Mouse (Mus musculus) embryo, embryonic 9.5 days (tissue): ENCODE results near the gene Urm1.
A peak's percentile ranks its signal among the peaks of the same experiment; 100 is the strongest.
"Not testable (repeated sequence)": the region's sequence is repeated elsewhere in the genome, so short reads cannot be mapped to it uniquely, and the experiment has no call there.

Experiments
- DNase-seq: peaks from one replicate; pipeline ENCODE4 v3.0.0-alpha.2; 2017; ENCODE audit errors: extremely low spot score

Gene Urm1

DNA sequence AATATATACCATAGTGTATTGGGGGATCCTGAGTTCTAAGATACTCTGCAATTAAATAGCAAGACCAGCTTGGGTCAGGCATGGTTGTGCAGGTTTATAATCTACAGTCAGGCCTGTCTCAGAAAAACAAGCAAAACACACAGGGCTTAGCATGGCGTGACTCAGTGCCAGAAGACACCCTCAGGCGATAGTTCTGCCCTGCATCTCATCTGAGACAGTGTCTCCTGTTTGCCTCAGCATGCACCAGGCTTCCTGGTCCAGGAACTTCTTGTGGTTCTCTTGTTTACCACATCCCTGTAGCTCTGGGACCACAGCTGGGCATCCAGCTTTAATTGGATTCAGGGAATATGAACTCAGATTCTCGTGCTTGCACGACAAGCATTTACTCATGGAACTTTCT is 45.2 kb downstream of the Urm1 start:
- no peak for DNase-seq

DNA sequence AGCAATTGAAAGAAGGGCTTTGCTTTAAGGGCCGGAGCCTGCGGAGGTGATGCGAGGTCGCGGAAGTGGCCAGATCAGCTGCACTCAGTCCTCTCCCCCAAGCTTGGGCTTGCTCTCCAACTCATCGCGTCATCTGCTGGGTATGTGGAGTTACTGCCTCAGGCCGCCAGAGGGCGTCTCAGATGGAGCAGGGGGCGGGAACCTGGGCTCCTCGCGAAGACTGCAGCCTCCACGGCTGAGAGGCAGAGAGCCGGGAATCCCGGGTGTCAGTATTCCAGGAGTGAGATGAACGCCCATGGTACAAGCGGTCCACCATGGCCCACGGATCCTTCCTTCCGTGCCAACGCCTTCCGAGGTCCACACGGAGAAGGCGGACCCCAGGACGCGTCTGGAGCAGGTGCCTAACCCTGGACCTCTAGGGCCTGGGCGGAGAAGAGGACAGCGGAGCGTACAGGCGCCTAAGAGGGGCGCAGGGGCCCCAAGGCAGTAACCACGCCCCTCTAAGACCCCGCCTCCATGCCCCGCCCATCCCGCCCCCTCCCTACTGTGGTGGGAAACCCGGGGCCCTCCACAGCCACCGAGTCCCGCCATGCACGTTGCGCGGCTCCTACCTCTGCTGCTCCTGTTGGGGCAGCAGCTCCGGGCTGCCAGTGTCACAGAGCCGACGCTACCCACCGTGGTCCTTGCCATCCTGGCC is 49.2 kb downstream of the Urm1 start, which contains the start of gene Cercam:
Gene Cercam, plus strand, starts transcription at position 216 of the 697 bp plus-strand sequence.
- DNase-seq = peak; percentile 92

- DNase-seq = no peak
Observed at GRCm38 (mm10) chr2:29869646-29870451, 50.0 kb downstream of the Urm1 start.

DNA sequence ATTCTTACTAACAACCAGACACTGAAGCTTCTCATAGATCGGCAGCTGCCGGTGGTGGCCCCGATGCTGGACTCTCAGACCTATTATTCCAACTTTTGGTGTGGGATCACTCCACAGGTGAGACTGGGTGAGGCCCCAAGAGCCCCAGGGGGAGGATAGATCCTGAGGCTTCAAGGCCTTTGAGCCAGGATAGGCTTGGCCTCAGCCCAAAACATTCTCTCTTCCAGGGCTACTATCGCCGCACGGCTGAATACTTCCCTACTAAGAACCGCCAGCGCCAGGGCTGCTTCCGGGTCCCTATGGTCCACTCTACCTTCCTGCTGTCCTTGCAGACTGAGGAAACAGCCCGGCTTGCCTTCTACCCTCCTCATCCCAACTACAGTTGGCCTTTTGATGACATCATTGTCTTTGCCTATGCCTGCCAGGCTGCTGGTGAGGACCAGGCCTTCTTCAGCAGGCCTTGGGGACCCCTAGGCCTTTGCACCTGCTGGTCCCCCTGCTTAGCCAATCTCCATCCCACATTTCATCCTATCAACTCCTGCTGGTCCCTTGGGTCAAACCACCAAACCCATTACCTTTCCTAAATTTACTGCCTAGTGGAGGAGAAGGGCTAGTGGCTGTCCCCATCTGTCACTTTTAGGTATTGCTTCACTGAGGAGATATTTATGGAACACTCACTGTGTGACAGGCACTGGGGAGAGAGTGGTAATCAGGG is 52.9 kb downstream of the Urm1 start:
- no peak for DNase-seq

DNA sequence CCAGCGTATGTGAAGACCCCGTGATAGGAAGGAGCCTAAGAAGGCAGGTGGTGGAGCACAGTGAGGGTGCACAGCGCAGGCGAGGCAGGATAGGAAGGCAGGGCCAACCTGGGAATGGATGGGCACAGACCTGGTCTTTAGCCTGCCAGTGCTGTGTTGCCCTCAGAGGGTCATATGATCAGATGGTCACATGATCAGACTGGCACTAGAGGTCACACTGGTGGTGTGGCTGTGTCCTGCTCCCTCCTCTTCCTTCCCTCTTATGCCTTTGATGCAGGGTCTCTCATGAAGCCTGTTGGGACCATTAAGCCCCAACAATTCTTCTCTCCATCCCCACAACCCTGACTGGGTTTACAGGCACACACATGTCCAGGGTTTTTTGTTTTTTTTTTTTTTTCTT is 53.9 kb downstream of the Urm1 start:
- DNase-seq = no peak

DNA sequence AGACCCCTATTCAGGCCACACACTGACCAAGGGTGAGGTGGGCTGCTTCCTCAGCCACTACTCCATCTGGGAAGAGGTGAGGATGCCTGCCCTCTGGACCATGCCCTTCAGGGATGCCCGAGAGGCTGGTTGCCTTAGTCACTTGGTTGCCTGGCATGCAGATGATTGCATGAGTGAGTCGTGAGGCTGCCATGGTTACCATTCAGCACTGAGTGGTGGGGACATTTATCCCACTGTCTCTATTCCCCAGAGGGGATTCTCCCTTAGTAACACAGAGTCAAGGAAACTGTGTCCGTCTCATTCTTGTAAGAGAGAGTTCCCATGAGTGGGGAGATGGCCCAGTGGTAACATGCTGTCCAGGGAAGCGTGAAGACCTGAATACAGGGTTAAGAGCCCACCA is 58.2 kb downstream of the Urm1 start:
- DNase-seq = no peak

- no peak for DNase-seq
Observed at GRCm38 (mm10) chr2:29879191-29879590, 59.3 kb downstream of the Urm1 start.

DNA sequence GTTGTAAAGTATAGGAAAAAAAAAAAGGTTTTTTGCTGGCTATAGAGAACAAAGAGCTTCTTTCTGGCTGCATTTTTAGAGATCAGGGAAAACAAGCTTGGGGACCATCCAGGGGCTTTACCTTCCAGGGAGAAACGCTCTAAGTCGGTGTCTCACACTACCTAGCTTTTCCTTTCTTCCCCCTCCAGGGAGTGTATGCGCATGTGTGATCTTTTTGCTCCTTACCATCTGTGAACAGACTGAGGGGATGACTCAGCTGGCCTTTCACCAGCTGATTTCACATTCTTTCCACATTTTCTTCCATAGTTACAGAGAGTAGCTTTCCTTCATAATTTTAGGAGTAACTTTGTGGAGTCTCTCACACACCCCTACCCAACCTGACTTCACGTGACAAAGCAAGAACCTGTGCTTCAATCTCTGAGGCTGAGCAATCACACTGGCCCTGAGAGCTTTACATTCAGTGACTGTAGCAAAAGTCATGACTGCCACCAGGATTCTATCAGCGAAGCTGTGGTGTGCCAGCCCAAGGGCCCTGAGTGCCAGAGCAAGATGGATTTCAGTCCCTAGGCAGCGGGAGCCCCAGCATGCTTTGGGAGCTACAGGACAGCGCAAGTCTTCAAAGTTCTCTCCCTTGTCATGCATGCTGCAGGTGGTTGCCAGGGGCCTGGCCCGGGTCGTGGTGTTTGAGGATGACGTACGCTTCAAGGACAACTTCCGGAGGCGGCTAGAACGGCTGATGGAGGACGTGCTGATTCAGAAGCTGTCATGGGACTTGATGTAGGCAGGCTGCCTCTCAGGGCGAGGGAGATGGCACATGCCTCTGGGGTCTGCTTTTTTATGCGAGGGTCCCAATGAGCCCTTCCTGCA is 60.3 kb downstream of the Urm1 start:
- no peak for DNase-seq

DNA sequence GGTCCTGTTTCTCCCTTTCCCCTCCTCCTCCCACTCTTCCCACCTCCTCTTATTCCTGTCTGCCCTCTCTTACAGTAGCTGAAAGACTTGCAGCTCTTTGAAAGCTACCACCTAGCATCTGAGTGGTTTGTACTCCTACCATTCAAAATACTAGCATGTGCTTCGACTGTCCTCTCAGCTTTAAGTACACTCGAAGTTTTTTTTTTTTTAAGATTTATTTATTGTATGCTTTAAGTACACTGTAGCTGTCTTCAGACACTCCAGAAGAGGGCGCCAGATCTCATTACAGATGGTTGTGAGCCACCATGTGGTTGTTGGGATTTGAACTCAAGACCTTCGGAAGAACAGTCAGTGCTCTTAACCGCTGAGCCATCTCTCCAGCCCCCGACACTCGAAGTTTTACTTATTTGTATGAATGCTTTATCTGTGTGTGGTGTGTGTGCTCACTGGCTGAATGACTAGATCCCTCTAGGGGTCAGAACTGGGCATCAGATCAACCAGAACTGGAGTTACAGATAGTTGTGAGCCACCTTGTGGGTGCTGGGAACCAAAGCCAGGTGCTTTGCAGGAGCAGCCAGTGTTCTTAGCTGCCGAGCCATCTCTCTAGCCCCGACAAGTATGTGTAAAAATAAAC is 66.9 kb downstream of the Urm1 start:
- DNase-seq = not testable (repeated sequence)

DNA sequence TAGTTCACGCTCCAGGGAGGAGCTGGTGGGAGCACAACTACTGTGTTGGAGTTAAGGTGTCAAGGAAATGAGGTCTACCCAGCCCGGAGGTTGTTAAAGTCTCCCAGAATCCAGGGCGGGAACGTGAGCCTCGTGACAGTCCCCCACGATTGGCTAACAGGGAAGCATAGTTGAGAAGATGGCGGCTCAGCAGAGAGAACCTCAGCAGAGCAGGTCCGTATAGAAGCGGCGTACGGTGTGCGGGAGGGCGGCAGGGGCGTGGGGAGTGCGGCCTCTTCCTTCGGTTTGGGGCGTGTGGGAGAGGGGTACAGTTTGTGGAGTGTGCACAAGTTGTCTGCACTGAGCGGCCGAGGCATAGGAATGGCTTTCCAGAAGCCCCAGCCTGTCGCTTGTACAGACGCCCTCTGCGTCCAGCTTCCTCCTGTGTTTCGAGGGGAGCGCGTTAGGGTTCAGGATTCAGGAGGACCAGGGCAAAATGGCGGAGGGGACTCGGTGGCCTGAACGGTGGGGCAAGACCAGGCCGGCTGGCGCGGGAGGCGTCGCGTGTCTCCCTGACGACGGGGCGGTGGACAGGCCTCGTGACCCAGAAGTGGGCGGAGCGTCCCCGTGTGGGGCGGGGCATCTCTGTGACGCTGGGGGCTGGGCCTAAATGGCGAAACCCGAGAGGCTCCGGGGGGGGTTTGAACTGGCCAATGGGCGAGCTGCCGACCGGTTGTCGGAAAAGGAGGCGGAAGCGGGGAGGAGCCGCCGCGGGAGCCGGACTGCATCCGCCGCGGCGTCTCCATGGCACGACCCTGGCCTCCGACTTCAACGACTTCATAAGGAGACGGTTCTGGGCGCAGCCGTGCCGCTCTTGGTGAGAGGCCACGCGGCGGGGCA is 69.4 kb downstream of the Urm1 start, which contains the start of gene Odf2:
Gene Odf2, plus strand, starts transcription at position 156 of the 879 bp plus-strand sequence.
- peak; percentile 100 for DNase-seq

- DNase-seq = peak; percentile 90
Observed at GRCm38 (mm10) chr2:29889991-29890833, 70.3 kb downstream of the Urm1 start.

GRCm38 (mm10) chr2:29891773-29892172 is 71.9 kb downstream of the Urm1 start:
- no peak for DNase-seq
